Mouse (Mus musculus): ENCODE data around the gene Dscaml1. TPM values are rescaled to one million over a fixed set of nuclear protein-coding genes. Genes with fewer than 3 reads are reported as not detected.
A peak's percentile ranks its signal among the peaks of the same experiment; 100 is the strongest.

Dscaml1 gene
- polyA plus RNA-seq, 1 experiment from 2014 or later = 0.23 TPM

DNA sequence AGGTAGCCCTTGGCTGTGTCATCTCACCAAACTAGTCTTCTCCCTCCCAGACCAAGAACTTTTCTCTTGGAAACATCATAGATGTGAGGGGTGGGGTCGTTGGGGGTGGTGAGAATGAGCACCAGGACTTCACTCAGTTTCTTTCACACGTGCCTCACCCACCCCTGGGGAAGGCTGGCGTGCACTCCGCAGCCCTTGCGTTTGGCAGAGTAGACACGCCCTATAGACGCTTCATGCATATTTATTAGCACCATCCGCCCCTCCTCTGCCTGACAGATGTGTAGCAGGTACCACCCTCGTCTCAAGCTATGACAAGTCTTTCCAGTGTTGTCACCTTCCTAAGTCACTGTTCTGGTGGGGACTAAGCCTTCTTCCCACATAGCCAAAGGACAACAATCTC is 45.3 kb downstream of the Dscaml1 start:
- no peak for DNase-seq (ENCODE audit: low spot score)
- no peak overlapping the region for H3K27ac ChIP-seq (replicated peaks)
- H3K36me3 ChIP-seq = no peaks in the 10 kb centered on the region
- no peaks in the 10 kb centered on the region for H3K27me3 ChIP-seq (ENCODE audit: low read depth, poor library complexity, severe bottlenecking)
- no peaks in the 10 kb centered on the region for H3K9me3 ChIP-seq (replicated peaks)
- WGBS = 33% methylated on average over 9 of the region's 9 CpGs
- peaks cover 15% of the 10 kb centered on the region for H3K4me1 ChIP-seq
- H3K4me3 ChIP-seq = no peak overlapping the region

DNA sequence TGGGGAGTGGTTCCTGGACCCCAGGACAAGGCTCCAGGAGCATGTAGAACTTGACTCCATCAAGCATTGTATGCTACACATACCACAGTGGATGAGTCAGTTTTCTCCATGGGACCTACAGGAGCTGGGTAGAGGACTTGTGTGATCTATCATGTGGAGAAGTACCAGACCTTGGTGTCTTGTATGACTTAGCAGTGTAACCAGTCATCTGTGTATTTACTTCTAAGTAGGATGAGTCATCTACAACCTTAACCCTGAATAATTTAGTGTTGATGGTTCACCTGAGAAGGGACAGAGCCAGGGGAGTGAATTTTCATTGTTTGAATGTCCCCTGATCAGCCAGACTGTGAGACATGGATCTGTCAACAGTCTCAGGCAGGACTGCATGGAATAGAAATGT is 48.4 kb downstream of the Dscaml1 start:
- Histone ChIP-seq H3K27me3 (ENCODE audit: low read depth, poor library complexity, severe bottlenecking) (no peaks in the 10 kb centered on the region), H3K4me3 (no peak overlapping the region), H3K36me3 (no peaks in the 10 kb centered on the region), H3K27ac (replicated peaks) (no peak overlapping the region), H3K9me3 (replicated peaks) (no peaks in the 10 kb centered on the region), H3K4me1 (peaks cover 15% of the 10 kb centered on the region)
- DNase-seq (ENCODE audit: low spot score) = no peak

DNA sequence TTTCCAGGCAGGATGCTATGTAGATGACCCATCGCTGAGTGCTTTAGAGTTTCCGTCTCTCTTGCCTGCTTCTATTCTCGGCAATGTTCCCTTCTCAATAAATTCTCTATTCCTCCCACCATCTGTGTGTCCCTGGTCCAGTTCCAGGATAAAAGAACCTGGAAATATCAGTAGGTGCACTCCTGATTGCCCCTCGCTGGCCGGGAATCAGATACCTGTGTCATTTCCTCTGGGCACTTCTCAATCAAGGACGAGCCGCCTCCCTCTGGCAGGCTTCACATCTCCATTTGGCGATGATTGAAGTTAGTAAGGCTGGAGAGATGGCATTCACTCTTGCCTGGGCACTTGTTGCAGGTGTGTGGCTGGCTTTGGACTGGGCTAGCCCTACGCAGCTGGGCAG is 54.5 kb downstream of the Dscaml1 start:
- H3K36me3 ChIP-seq = no peaks in the 10 kb centered on the region
- no peaks in the 10 kb centered on the region for H3K9me3 ChIP-seq (replicated peaks)
- no peaks in the 10 kb centered on the region for H3K4me1 ChIP-seq
- 92% methylated on average over 9 of the region's 9 CpGs for WGBS
- no peaks in the 10 kb centered on the region for H3K27me3 ChIP-seq (ENCODE audit: low read depth, poor library complexity, severe bottlenecking)
- no peak overlapping the region for H3K27ac ChIP-seq (replicated peaks)
- H3K4me3 ChIP-seq = no peak overlapping the region
- no peak for DNase-seq (ENCODE audit: low spot score)

DNA sequence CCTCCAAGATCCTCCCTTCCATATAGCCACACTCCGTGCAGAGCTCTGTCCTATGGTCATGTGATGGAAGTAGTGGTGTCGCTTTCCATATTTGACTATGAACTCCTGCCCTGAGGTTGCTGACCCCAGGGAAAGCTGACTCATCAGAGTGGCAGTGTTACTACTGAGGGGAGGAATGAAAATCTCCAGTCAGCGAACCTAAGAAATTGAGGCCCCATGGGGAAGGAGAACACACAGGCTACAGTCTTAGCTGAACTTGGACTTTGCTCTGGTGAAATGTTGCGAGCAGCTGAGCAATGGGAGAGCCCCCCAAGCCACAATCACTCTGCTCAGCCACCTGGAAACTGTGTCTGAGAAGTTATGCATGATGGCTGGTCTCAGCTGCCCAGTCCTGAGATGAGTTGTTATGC is 60.2 kb downstream of the Dscaml1 start:
- WGBS = 80% methylated on average over 4 of the region's 4 CpGs
- Histone ChIP-seq H3K4me3 (no peak overlapping the region), H3K9me3 (replicated peaks) (no peaks in the 10 kb centered on the region), H3K27me3 (ENCODE audit: low read depth, poor library complexity, severe bottlenecking) (no peaks in the 10 kb centered on the region), H3K4me1 (no peaks in the 10 kb centered on the region), H3K36me3 (no peaks in the 10 kb centered on the region), H3K27ac (replicated peaks) (no peak overlapping the region)
- no peak for DNase-seq (ENCODE audit: low spot score)

DNA sequence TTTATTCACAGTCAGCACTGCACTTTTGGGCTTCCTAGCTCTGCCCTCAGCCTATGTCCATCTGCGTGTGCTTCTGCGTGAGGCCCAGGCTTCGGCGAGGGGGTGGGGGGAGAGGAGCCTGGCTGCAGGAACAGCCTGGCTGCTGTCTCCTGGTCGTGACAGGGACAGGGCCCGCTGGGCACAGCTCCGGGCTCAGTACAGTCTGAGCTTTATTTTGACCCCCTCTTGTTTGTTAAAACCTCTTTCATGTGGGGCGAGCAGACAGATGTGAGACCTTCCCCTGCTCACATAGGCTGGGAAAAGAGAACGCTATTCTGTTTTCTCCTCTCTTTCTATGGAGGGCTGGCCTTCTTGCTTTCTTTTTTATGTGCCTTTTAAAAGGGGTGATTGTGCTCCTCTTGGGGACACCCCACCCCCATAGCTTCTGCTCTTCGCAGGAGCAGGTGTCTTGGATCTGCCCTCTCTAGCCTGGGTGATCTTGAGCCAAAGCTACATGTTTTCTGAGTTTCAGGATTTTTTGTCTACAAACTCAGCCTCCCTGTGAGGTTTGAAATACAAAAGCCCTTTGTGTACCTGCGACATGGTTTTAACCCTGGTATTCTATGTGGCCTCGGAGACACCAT is 60.9 kb downstream of the Dscaml1 start:
- no peak overlapping the region for H3K4me3 ChIP-seq
- H3K27me3 ChIP-seq (ENCODE audit: low read depth, poor library complexity, severe bottlenecking) = no peaks in the 10 kb centered on the region
- 85% methylated on average over 12 of the region's 12 CpGs for WGBS
- H3K36me3 ChIP-seq = no peaks in the 10 kb centered on the region
- no peaks in the 10 kb centered on the region for H3K9me3 ChIP-seq (replicated peaks)
- DNase-seq (ENCODE audit: low spot score) = no peak
- H3K27ac ChIP-seq (replicated peaks) = no peak overlapping the region
- H3K4me1 ChIP-seq = no peaks in the 10 kb centered on the region

DNA sequence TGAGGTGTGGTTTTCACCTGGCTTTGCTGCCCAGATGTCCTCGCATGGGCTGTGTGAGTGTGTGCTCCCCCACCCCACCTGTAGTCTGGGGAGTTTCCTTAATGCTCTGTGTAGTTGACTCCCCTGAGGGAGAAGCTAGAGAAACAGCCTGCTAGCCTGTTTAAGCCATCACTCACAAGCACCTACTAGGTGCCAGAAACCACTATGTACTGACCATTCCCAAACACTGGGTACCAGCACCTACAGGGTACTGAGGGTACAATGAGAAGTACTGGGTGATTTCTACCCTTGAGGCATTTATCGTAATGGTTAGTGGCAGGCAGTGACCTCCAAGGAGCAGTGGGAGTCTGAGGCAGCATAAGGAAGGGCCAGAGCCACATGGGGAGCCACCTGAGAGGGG is 64.5 kb downstream of the Dscaml1 start:
- Histone ChIP-seq H3K4me1 (no peaks in the 10 kb centered on the region), H3K27me3 (ENCODE audit: low read depth, poor library complexity, severe bottlenecking) (no peaks in the 10 kb centered on the region), H3K36me3 (no peaks in the 10 kb centered on the region), H3K27ac (replicated peaks) (no peak overlapping the region), H3K9me3 (replicated peaks) (no peaks in the 10 kb centered on the region), H3K4me3 (no peak overlapping the region)
- WGBS = 92% methylated on average over 2 of the region's 2 CpGs
- DNase-seq (ENCODE audit: low spot score) = no peak

DNA sequence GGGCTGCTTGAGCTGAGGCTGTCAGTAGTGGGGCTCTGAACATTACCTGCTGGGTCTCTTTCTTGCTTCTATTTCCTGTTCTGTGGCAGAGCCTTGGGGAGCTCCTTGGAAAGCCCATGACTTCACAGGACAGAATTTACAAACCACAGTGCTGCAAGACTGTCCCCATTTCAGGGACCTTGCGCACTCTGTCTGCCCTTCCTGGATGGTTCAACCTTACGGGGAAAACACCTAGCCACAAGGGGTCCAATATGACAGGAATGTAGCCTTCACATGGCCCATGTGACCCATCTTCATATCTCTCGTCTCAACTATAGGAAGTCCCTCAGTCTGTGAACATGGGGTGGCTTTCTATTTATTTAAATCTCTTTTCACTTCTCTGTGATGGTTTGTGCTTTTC is 68.5 kb downstream of the Dscaml1 start:
- no peaks in the 10 kb centered on the region for H3K27me3 ChIP-seq (ENCODE audit: low read depth, poor library complexity, severe bottlenecking)
- H3K9me3 ChIP-seq (replicated peaks) = no peaks in the 10 kb centered on the region
- 94% methylated on average over 3 of the region's 3 CpGs for WGBS
- DNase-seq (ENCODE audit: low spot score) = no peak
- no peak overlapping the region for H3K27ac ChIP-seq (replicated peaks)
- no peak overlapping the region for H3K4me3 ChIP-seq
- H3K4me1 ChIP-seq = 0 out of 2 replicates have a peak, but pooled peaks cover 3% of the 10 kb centered on the region
- no peaks in the 10 kb centered on the region for H3K36me3 ChIP-seq

DNA sequence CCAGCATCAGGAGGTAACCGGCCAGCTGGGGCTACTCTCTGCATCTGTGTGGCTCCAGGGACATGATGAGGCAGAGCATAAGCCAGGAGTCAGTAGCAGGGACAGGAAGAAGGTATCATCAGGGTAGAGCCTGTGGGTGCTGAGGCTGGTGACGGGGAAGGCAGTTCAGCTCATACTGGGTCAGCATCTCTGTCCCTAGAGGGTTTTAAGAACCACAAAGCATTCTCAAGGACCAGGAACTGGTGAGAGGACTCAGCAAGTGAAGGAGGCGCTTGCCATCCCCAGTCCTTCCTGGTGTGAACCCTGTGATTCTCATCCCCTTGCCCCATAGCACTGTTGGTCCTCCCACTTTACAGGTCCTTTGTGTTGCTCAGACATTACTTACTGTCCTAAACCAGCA is 69.9 kb downstream of the Dscaml1 start:
- DNase-seq (ENCODE audit: low spot score) = no peak
- Histone ChIP-seq H3K4me1 (peaks cover 6% of the 10 kb centered on the region), H3K9me3 (replicated peaks) (no peaks in the 10 kb centered on the region), H3K36me3 (no peaks in the 10 kb centered on the region), H3K27ac (replicated peaks) (0 out of 2 replicates have a peak overlapping the region, but pooled peaks have one; percentile 9), H3K4me3 (no peak overlapping the region), H3K27me3 (ENCODE audit: low read depth, poor library complexity, severe bottlenecking) (peaks cover 8% of the 10 kb centered on the region)
- 96% methylated on average over 3 of the region's 3 CpGs for WGBS

DNA sequence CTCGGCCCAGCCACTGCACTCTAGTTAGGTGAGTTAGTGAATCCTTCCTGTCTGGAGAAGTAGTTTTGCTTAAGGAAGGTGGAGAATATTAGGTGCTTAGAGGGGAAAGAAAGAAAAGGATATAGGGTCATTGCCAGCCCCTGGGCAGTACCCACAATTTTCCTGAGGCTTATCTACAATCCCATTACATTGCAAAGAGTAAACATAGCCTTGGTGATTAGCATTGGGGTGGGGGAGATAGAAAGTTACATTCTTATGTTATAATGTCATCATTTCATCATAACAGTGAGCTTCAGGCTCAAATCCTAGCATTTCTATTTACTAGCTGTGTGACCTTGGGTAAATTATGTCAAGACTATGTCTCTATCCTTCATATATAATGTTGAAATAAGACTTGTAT is 70.5 kb downstream of the Dscaml1 start:
- H3K27ac ChIP-seq (replicated peaks) = no peak overlapping the region
- H3K9me3 ChIP-seq (replicated peaks) = no peaks in the 10 kb centered on the region
- no peaks in the 10 kb centered on the region for H3K36me3 ChIP-seq
- WGBS = 73% methylated on average over 1 of the region's 1 CpGs
- H3K4me1 ChIP-seq = peaks cover 12% of the 10 kb centered on the region
- no peak overlapping the region for H3K4me3 ChIP-seq
- peaks cover 8% of the 10 kb centered on the region for H3K27me3 ChIP-seq (ENCODE audit: low read depth, poor library complexity, severe bottlenecking)
- DNase-seq (ENCODE audit: low spot score) = no peak

DNA sequence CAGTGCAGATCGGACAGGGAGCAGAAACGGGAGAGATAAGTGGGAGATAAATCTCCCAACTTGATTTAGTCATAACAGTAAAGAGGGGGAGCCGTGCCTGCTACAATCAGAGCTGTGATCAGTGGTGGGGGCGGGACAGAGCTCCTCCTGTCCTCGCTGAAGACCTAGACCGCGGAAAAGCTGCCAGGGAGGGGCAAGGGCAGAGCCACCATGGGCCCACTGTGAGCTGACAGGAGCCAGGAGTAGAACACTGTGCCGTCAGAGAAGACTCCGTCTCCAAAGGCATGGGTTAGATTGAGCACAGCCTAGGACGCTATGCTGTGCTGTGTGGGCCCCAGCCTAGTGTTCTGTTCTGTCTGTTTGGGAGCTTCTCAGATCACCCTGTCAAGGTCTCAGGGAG is 72.8 kb downstream of the Dscaml1 start:
- no peak overlapping the region for H3K4me3 ChIP-seq
- DNase-seq (ENCODE audit: low spot score) = no peak
- H3K27ac ChIP-seq (replicated peaks) = no peak overlapping the region
- no peaks in the 10 kb centered on the region for H3K36me3 ChIP-seq
- peaks cover 8% of the 10 kb centered on the region for H3K27me3 ChIP-seq (ENCODE audit: low read depth, poor library complexity, severe bottlenecking)
- peaks cover 21% of the 10 kb centered on the region for H3K4me1 ChIP-seq
- no peaks in the 10 kb centered on the region for H3K9me3 ChIP-seq (replicated peaks)
- 63% methylated on average over 10 of the region's 10 CpGs for WGBS

DNA sequence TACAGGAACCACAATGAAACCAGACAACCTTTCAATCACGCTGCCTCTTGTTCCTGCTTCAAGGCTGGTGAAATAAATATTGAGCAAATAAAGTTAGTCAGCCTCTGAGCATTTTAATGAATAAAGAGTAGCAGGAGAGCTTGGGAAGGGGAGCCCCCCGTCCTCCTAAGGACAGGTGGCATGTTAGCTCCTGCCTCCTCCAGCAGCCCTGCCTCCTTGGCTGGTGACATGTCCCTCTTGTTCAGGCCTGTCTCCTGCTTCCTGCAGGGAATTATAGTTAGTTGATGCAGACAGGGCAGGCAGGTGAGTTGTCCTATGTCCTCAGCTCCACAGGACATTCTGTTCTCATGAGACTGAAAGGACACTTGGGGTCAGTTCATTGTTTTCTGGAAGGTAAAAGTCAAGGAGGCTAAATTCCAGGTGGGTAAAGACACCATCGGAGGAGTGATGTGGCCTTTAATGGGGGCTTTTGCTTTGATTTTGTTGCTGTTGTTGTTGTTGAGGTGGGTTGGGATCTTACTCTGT is 73.7 kb downstream of the Dscaml1 start:
- Histone ChIP-seq H3K4me1 (peaks cover 27% of the 10 kb centered on the region), H3K9me3 (replicated peaks) (no peaks in the 10 kb centered on the region), H3K4me3 (no peak overlapping the region), H3K36me3 (no peaks in the 10 kb centered on the region), H3K27ac (replicated peaks) (no peak overlapping the region), H3K27me3 (ENCODE audit: low read depth, poor library complexity, severe bottlenecking) (peaks cover 8% of the 10 kb centered on the region)
- DNase-seq (ENCODE audit: low spot score) = no peak
- 89% methylated on average over 3 of the region's 3 CpGs for WGBS

DNA sequence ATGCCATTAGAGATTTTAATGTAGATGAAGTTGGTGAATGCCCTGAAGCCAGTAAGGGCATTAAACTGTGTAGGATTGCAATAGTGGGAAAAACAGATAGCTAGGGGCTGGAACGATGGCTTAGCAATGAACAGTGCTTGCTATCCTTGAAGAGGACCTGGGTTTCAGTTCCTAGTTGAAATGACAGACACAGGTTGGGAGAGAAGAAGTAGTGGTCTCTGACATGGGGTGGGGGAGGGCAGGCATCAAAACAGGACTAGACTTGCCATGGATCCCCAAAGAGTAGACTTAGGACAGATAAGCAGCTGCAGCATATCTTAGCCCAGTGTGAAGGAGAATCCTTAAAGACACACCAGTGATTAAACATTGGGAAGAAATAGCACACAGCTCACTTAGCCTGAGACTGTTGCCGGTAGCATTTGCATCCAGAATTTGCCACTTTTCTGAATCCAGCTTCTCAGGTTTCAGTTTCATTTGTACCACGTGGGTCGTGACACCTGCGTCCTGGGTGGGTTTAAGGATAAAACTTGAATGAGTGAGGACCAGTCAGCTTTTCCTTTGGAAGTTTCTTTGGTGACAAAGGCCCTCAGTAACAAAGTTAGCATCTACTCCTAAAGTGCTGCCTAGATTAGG is 75.0 kb downstream of the Dscaml1 start:
- no peak overlapping the region for H3K4me3 ChIP-seq
- peaks cover 8% of the 10 kb centered on the region for H3K27me3 ChIP-seq (ENCODE audit: low read depth, poor library complexity, severe bottlenecking)
- H3K36me3 ChIP-seq = no peaks in the 10 kb centered on the region
- DNase-seq (ENCODE audit: low spot score) = no peak
- WGBS = 57% methylated on average over 5 of the region's 5 CpGs
- no peaks in the 10 kb centered on the region for H3K9me3 ChIP-seq (replicated peaks)
- peaks cover 35% of the 10 kb centered on the region for H3K4me1 ChIP-seq
- 0 out of 2 replicates have a peak overlapping the region, but pooled peaks have one; percentile 55 for H3K27ac ChIP-seq (replicated peaks)

DNA sequence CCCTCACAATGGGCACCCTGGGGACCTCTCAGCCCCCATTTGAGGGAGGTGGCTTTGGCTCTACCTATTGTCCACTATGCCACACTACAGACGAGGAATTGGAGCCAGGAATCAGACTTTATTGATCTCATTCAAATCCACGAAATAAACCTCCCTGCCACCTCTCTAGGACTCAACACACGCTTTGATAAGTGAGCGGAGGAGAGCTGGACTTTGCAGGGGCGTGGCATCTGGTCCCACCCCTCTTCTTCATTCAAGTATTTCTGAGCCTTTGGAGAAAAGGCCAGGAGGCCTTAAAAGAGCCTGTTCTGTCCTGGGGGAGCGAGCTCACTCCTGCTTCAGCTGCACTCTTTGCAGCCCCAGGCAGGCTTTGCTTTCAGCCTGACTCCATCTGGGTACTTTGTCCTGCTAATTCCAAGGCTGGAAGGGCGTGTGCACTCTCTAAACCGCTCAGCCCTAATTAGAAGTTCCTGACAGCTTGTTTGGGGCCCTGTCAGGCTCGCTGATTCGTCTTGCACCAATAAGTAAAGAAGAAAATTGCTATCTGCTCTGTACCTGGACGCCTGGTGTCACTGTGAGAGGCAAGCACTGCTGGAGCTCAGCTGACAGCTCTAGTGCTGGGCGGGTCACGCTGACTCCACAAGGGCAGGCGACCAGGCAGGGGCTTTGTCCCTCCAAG is 75.7 kb downstream of the Dscaml1 start:
- no peak overlapping the region for H3K4me3 ChIP-seq
- H3K27me3 ChIP-seq (ENCODE audit: low read depth, poor library complexity, severe bottlenecking) = peaks cover 8% of the 10 kb centered on the region
- H3K4me1 ChIP-seq = peaks cover 35% of the 10 kb centered on the region
- no peaks in the 10 kb centered on the region for H3K9me3 ChIP-seq (replicated peaks)
- DNase-seq (ENCODE audit: low spot score) = peak; percentile 35
- no peaks in the 10 kb centered on the region for H3K36me3 ChIP-seq
- 11% methylated on average over 14 of the region's 14 CpGs for WGBS
- peak overlapping the region; percentile 55; the same call in 1 of the 2 replicates for H3K27ac ChIP-seq (replicated peaks)

Data from midbrain, embryonic 10.5 days (tissue).